Mouse (Mus musculus): ENCODE data around the gene Edem1.
"Not testable (repeated sequence)": the region's sequence is repeated elsewhere in the genome, so short reads cannot be mapped to it uniquely, and the experiment has no call there.

The Edem1 gene

GRCm38 (mm10) chr6:108866317-108866716 lies 37.9 kb downstream of the Edem1 start:
- in situ Hi-C loops (cut with MboI; ENCODE audit: unreplicated experiment in 2 of 2): no loop called here

DNA sequence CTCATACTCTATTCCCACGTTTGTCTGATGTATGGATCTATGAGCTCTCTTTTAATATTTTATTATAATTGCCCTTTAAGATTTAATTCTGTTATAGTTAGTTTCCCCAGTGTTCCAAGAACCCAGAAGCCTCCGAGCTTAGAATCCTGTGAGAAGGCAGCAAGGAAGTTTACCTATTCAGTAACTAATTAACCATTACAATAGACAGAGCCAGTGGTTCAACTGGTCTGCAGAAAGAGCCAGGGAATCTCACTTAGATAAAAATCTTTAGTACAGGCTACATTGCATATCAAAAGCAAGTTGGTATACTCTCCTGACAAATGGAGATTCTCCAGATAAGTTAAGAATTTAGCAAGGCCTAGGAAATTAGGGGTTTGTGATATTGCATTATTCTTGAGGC lies 40.6 kb downstream of the Edem1 start:
- in situ Hi-C loops (cut with MboI; ENCODE audit: unreplicated experiment in 2 of 2): not testable (repeated sequence)

DNA sequence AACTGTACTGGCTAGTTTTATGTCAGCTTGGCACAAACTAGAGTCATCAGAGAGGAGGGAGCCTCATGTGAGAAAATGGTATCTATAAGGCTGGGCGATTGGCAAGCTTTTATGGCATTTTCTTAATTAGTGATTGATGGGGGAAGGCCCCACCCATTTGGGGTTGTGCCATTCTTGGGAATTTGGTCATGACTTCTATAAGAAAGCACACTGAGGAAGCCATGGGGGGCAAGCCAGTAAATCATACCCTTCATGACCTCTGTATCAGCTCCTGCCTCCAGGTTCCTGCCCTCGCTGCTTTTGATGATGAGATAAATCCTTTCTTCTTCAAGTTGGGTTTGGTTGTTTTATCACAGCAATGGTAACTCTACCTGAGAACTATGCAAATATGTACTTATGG lies 42.0 kb downstream of the Edem1 start:
- in situ Hi-C loops (cut with MboI; ENCODE audit: unreplicated experiment in 2 of 2): no loop called here

DNA sequence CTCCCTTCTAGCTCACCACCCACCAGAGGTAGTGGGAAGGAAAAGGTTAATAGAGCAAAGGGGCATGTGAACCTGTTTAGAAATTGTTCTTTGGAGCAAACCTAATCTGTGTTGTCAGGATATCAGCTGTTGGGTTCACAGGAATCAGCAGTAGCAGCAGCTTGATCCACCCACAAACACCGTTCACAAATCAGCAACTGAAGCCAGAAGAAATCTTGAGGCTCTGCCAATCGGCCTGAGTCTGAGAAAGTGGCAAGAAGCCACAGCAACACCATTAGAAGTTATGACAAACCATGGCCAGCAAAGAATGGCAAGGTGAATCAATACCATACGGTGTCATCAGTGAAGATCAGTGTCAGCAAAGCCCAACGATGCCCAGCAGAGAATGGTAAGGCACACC lies 42.8 kb downstream of the Edem1 start:
- in situ Hi-C loops (cut with MboI; ENCODE audit: unreplicated experiment in 2 of 2): no loop called here

DNA sequence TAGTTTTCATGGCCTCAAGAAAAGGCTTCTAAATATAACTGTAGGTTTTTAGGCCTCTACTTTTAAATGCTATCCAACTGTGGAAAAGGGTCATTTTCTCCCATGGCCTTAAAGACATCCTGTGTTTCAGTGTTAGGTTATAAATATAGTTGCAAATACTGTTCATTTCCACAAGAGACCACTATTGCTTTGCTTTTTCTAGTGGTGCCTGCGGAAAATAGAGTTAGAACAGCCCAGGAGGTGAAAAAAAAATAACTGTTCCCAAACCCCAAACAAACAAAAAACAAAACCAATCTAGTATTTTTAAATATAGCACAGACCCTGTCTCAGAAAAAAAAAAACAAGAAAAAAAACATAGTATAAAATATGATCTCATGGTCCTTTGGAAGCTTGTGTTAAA lies 46.9 kb downstream of the Edem1 start:
- in situ Hi-C loops (cut with MboI; ENCODE audit: unreplicated experiment in 2 of 2): no loop called here

DNA sequence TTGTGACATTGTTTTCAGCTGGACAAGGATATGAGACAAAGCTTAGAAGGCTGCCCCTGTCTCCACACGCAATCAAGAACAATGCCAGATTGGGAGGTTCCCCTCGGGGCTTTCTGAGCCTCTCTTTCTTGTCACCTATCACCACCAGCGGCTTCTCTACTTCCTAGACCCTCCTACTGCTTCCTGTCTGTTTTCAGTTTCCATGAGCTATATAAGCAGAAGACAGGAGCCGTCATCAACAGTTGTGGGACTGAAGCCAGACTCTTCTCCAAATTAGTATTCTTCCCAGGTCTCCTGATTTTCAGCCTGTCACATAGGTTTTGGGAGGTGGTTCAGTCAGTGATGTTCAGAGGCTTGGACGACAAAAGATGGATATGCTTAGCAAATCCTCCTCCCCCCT lies 47.6 kb downstream of the Edem1 start:
- in situ Hi-C loops (cut with MboI; ENCODE audit: unreplicated experiment in 2 of 2): no loop called here

DNA sequence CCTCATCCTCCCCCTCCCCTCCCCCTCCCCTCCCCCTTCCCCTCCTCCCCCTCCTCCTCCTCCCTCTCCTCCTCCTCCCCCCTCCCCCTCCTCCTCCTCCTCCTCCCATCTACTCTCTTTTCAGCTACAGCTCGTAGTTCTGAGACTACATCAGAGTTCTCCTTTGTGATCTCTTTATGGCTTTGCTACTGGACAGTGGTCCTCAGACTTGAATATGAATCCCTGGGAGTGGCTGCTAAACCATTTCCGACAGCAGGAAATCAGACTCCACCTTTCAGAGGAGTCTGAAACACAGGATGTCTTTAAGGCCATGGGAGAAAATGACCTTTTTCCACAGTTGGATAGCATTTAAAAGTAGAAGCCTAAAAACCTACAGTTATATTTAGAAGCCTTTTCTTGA lies 48.0 kb downstream of the Edem1 start:
- in situ Hi-C loops (cut with MboI; ENCODE audit: unreplicated experiment in 2 of 2): no loop called here

DNA sequence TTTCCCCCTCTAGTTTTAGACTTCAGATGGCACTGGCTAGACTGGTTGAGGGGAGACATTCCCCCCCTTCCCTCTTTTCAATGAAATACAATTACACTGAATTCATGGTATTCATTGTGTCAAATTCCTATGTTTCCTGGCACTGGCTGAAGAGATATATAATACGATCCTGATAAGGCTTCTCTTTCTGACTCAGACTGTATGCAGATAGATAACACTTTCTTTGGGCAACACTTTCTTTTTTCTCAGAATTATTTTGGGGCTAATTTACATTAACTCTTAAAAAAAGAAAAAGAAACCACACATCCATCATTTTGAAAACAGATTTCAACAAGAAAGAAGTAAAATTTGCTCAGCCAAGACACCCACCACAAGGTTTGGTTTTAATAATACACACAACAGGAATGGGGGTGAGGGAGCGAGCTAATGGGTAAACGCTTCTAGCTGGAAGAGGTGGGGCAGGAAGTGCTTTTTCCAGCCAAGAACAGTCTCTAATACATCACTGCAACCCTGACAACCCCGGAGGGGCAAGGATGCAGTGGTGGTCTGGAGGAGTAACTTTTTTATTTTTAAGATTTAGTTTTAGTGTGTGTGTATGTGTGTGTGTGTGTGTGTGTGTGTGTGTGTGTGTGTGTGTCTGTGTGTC lies 52.0 kb downstream of the Edem1 start:
- in situ Hi-C loops (cut with MboI; ENCODE audit: unreplicated experiment in 2 of 2): no loop called here

DNA sequence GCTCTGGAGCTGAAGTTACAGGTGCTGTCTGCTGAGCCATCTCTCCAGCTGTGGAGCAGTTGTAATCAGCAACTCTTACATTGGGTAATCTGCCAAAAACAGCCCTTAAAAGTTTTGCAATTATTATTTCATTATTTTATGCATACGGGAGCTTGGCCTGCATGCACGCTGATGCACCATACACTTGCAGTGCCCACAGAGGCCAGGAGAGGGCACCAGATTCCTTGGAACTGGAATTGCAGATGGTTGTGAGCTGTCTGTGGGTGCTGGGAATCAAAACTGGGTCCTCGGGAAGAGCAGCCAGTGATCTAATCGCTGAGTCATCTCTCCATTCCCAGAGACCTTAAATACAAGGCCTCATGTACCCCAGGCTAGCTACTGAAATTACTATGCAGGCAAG lies 52.6 kb downstream of the Edem1 start:
- in situ Hi-C loops (cut with MboI; ENCODE audit: unreplicated experiment in 2 of 2): no loop called here

- in situ Hi-C loops (cut with MboI; ENCODE audit: unreplicated experiment in 2 of 2): no loop called here
These were observed 55.4 kb downstream of the Edem1 start for GRCm38 (mm10) chr6:108883826-108884225.

DNA sequence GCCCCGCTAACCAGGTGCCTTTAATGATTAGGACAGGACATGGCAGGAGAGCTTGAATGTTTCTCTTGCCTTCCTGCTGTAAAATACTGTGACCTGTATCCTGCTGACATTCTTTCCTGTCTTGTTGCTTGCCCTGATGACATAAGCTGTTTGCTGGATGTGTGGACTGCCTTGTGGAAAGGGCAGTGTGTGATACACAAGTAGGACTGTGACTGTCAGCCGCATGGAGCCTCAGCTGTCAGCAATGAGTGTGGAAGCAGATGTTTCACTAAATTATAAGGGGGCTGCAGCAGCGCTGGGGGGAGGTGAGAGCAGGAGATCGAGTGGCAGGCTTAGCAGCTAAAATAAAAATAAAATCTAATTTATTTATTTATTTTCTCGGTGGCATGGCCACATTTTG lies 56.2 kb downstream of the Edem1 start:
- in situ Hi-C loops (cut with MboI; ENCODE audit: unreplicated experiment in 2 of 2): no loop called here

DNA sequence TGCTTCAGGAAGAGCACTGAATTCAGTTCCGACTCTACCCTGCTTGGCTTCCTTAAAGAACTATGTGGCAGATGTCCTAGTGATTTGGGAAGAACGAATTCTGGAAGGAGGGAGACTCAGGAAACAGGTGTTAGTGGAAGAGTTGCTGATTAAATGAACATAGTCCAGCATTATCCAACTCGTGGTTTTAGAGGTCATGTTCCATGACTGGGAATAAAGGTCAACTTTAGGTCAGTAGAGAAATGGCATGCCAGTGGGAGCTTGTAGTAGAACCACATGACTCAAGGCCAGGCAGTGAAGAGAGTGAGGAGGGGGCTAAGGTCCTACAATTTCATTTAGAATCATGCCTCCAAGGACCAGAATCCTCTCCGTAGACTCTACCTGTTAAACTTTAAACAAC lies 57.9 kb downstream of the Edem1 start:
- in situ Hi-C loops (cut with MboI; ENCODE audit: unreplicated experiment in 2 of 2): no loop called here

DNA sequence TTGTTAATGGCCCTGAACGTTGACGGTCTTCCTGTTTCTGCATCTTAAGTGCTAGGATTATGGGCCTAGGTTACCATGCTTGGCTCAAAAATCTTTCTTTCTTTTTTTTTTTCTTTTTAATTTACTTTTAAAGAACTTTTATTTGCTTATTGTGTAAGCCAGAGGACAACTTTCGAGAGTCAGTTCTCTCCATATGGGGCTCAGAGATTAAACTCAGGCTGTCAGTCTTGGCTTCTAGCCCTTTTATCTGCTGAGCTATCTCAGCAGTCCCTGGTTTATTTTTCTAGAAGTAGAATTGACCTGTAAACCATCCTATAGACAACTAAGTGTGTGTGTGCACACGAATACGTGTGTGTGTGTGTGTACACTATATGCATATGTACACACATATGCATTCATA lies 64.1 kb downstream of the Edem1 start:
- in situ Hi-C loops (cut with MboI; ENCODE audit: unreplicated experiment in 2 of 2): no loop called here

DNA sequence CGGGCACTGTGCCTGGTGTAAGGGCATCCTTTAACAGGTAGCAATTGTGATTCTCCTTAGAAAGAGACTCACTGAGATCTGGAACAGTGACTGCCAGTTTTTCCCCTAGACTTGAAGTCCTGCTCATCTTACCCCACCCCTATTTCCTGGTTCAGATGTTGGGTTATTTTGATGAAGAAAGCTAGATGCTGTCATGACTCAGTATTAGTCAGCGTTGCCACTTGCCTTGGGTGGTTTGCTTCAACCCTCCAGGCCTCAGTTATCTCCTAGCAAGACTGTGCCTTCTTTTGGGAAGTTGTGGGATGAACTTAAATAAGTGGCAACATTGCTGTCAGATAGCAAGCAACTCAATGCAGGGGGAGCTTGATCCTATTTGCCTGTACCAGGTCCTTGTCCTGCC lies 66.7 kb downstream of the Edem1 start:
- in situ Hi-C loops (cut with MboI; ENCODE audit: unreplicated experiment in 2 of 2): no loop called here

DNA sequence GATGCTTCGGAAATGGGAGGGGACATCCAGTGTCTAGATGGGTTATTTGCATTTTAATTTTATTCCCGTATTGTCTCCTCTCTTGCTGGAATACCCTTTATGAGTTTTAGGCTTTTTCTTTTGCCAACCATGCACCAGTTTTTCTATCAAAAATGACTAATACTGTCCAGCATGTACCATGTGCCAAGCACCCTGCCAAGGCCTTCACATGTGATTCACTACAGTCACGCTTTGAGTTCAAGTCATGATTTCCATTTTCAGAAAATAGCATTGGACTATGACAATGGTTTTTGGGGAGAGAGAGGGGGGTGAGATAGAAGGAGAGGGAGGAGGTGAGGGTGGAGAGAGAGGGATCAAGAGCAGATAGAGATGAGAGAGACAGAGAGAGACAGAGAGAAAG lies 67.5 kb downstream of the Edem1 start:
- in situ Hi-C loops (cut with MboI; ENCODE audit: unreplicated experiment in 2 of 2): no loop called here

DNA sequence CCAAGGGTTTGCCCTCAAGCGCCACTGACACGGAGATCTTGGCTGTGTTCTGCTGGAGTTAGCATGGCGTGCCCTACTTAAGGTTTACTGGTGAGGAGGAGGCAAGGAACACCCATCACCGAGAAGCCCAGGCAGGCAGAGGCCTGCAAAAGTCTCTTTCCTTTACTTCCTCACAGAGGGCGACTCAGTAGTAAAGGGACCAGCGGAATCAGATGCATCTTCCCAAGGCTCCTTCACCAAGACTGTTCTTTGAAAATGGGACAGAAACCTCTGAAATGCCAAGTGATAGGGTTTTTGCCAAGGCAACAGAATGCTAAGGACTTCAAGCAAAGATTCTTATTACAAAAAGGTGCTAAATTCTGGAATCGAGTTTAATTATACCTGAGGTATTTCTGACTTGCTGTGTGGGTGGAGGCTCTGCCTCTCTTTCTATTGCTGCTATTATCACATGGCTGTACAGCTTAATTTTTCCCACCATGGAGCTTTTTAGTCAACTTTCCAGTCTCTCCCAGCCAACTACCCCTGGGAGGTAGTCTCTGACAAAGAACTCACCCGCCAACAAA lies 68.2 kb downstream of the Edem1 start:
- in situ Hi-C loops (cut with MboI; ENCODE audit: unreplicated experiment in 2 of 2): no loop called here

DNA sequence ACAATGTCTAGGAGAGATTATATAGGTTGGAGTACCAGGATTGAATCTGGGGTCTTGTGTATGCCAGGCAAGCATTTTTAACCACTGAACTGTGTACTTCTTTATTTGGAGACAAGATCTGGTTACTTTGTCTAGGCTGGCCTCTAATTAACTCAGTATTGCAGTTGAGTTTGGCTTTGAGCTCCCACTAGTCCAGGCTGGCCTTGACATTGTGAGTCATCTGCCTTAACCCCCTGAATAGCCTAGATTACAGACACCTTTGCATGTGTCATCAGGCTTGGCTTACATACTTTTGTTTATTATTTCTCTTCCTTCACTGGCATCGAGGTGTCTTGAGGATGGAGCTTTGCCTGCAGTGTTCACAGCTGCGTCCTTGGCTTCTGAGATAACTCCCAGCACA lies 70.8 kb downstream of the Edem1 start:
- in situ Hi-C loops (cut with MboI; ENCODE audit: unreplicated experiment in 2 of 2): no loop called here

- in situ Hi-C loops (cut with MboI; ENCODE audit: unreplicated experiment in 2 of 2): no loop called here
These were observed 73.7 kb downstream of the Edem1 start for GRCm38 (mm10) chr6:108902124-108902523.

- in situ Hi-C loops (cut with MboI; ENCODE audit: unreplicated experiment in 2 of 2): no loop called here
These were observed 74.8 kb downstream of the Edem1 start for GRCm38 (mm10) chr6:108903280-108903679.

GRCm38 (mm10) chr6:108906539-108906938 lies 78.1 kb downstream of the Edem1 start:
- in situ Hi-C loops (cut with MboI; ENCODE audit: unreplicated experiment in 2 of 2): no loop called here

Measured in v-Abl transformed pro-B cells (cell line).